Mouse (Mus musculus): ENCODE measurements around the gene Klk1b9. TPM values are rescaled to one million over a fixed set of nuclear protein-coding genes. Genes with fewer than 3 reads are reported as not detected.

The Klk1b9 gene
- polyA plus RNA-seq, 2 experiments, result not detected

- Histone ChIP-seq H3K4me3 (replicated peaks; ENCODE audit: low read length) (no peak overlapping the region), H3K9ac (ENCODE audit: low read depth, low read length, severe bottlenecking) (no peak overlapping the region), H3K4me2 (replicated peaks; ENCODE audit: low read depth, low read length, severe bottlenecking) (no peak overlapping the region), H3K27ac (replicated peaks; ENCODE audit: low read depth, low read length) (no peak overlapping the region), H3K9me3 (ENCODE audit: control insufficient read depth, low read length) (no peaks in the 10 kb centered on the region), H3K27me3 (ENCODE audit: control insufficient read depth, insufficient read depth, low read length) (no peaks in the 10 kb centered on the region), H3K4me1 (ENCODE audit: control insufficient read depth, insufficient read depth, low read length) (no peaks in the 10 kb centered on the region), H3K36me3 (ENCODE audit: control insufficient read depth, insufficient read depth, low read length) (no peaks in the 10 kb centered on the region)
- no peak for ATAC-seq (ENCODE audit: low FRiP score, low read depth)
- no peak for DNase-seq (ENCODE audit: low spot score)
- TF ChIP-seq POLR2A (IDR thresholded peaks at IDR 0.05; ENCODE audit: borderline replicate concordance, extremely low read depth, insufficient read depth, insufficient read length), result no peak
- 80% methylated on average over 3 of the region's 3 CpGs for WGBS
Measured at GRCm38 (mm10) chr7:43944727-43945264, 31.1 kb upstream of the Klk1b9 start.

GRCm38 (mm10) chr7:43950364-43950763 lies 25.5 kb upstream of the Klk1b9 start, which contains the start of gene Klk1b8:
Gene Klk1b8, plus strand, starts transcription at chr7:43950664.
- 64% methylated on average over 2 of the region's 2 CpGs for WGBS
- Histone ChIP-seq H3K36me3 (ENCODE audit: control insufficient read depth, insufficient read depth, low read length) (no peaks in the 10 kb centered on the region), H3K4me3 (replicated peaks; ENCODE audit: low read length) (no peak within 1 kb of the TSS), H3K4me1 (ENCODE audit: control insufficient read depth, insufficient read depth, low read length) (no peaks in the 10 kb centered on the region), H3K27me3 (ENCODE audit: control insufficient read depth, insufficient read depth, low read length) (no peaks in the 10 kb centered on the region), H3K27ac (replicated peaks; ENCODE audit: low read depth, low read length) (no peak within 1 kb of the TSS), H3K9ac (ENCODE audit: low read depth, low read length, severe bottlenecking) (no peak within 1 kb of the TSS), H3K4me2 (replicated peaks; ENCODE audit: low read depth, low read length, severe bottlenecking) (no peak within 1 kb of the TSS), H3K9me3 (ENCODE audit: control insufficient read depth, low read length) (no peaks in the 10 kb centered on the region)
- ATAC-seq (ENCODE audit: low FRiP score, low read depth) (no peak), DNase-seq (ENCODE audit: low spot score) (no peak)
- TF ChIP-seq POLR2A (IDR thresholded peaks at IDR 0.05; ENCODE audit: borderline replicate concordance, extremely low read depth, insufficient read depth, insufficient read length), result no peak

- DNase-seq (ENCODE audit: low spot score) (no peak), ATAC-seq (ENCODE audit: low FRiP score, low read depth) (no peak)
- TF ChIP-seq POLR2A (IDR thresholded peaks at IDR 0.05; ENCODE audit: borderline replicate concordance, extremely low read depth, insufficient read depth, insufficient read length), result no peak
- H3K27me3 ChIP-seq (ENCODE audit: control insufficient read depth, insufficient read depth, low read length), result no peaks in the 10 kb centered on the region
- no peaks in the 10 kb centered on the region for H3K9me3 ChIP-seq (ENCODE audit: control insufficient read depth, low read length)
- WGBS, result 65% methylated on average over 4 of the region's 4 CpGs
- H3K4me1 ChIP-seq (ENCODE audit: control insufficient read depth, insufficient read depth, low read length), result no peaks in the 10 kb centered on the region
- H3K27ac ChIP-seq (replicated peaks; ENCODE audit: low read depth, low read length), result no peak overlapping the region
- no peaks in the 10 kb centered on the region for H3K36me3 ChIP-seq (ENCODE audit: control insufficient read depth, insufficient read depth, low read length)
- H3K9ac ChIP-seq (ENCODE audit: low read depth, low read length, severe bottlenecking), result no peak overlapping the region
- H3K4me3 ChIP-seq (replicated peaks; ENCODE audit: low read length), result no peak overlapping the region
- no peak overlapping the region for H3K4me2 ChIP-seq (replicated peaks; ENCODE audit: low read depth, low read length, severe bottlenecking)
Measured at GRCm38 (mm10) chr7:43952703-43953102, 23.2 kb upstream of the Klk1b9 start.

GRCm38 (mm10) chr7:43966451-43966850 lies 9.4 kb upstream of the Klk1b9 start, which contains the start of gene Klk1b1:
Gene Klk1b1, plus strand, starts transcription at chr7:43966751.
- Histone ChIP-seq H3K4me2 (replicated peaks; ENCODE audit: low read depth, low read length, severe bottlenecking) (no peak within 1 kb of the TSS), H3K27me3 (ENCODE audit: control insufficient read depth, insufficient read depth, low read length) (no peaks in the 10 kb centered on the region), H3K9me3 (ENCODE audit: control insufficient read depth, low read length) (no peaks in the 10 kb centered on the region), H3K4me1 (ENCODE audit: control insufficient read depth, insufficient read depth, low read length) (no peaks in the 10 kb centered on the region), H3K9ac (ENCODE audit: low read depth, low read length, severe bottlenecking) (no peak within 1 kb of the TSS), H3K36me3 (ENCODE audit: control insufficient read depth, insufficient read depth, low read length) (no peaks in the 10 kb centered on the region), H3K27ac (replicated peaks; ENCODE audit: low read depth, low read length) (no peak within 1 kb of the TSS), H3K4me3 (replicated peaks; ENCODE audit: low read length) (no peak within 1 kb of the TSS)
- no peak for DNase-seq (ENCODE audit: low spot score)
- no peak for ATAC-seq (ENCODE audit: low FRiP score, low read depth)
- TF ChIP-seq POLR2A (IDR thresholded peaks at IDR 0.05; ENCODE audit: borderline replicate concordance, extremely low read depth, insufficient read depth, insufficient read length), result no peak
- WGBS, result 70% methylated on average over 3 of the region's 3 CpGs

- no peak overlapping the region for H3K9ac ChIP-seq (ENCODE audit: low read depth, low read length, severe bottlenecking)
- ATAC-seq (ENCODE audit: low FRiP score, low read depth), result no peak
- no peak overlapping the region for H3K4me2 ChIP-seq (replicated peaks; ENCODE audit: low read depth, low read length, severe bottlenecking)
- no peak overlapping the region for H3K4me3 ChIP-seq (replicated peaks; ENCODE audit: low read length)
- DNase-seq (ENCODE audit: low spot score), result no peak
- no peaks in the 10 kb centered on the region for H3K27me3 ChIP-seq (ENCODE audit: control insufficient read depth, insufficient read depth, low read length)
- H3K9me3 ChIP-seq (ENCODE audit: control insufficient read depth, low read length), result no peaks in the 10 kb centered on the region
- no peak overlapping the region for H3K27ac ChIP-seq (replicated peaks; ENCODE audit: low read depth, low read length)
- no peaks in the 10 kb centered on the region for H3K4me1 ChIP-seq (ENCODE audit: control insufficient read depth, insufficient read depth, low read length)
- no peaks in the 10 kb centered on the region for H3K36me3 ChIP-seq (ENCODE audit: control insufficient read depth, insufficient read depth, low read length)
- TF ChIP-seq POLR2A (IDR thresholded peaks at IDR 0.05; ENCODE audit: borderline replicate concordance, extremely low read depth, insufficient read depth, insufficient read length), result no peak
- 75% methylated on average over 3 of the region's 3 CpGs for whole genome bisulfite sequencing
Measured at GRCm38 (mm10) chr7:43967058-43967457, 8.8 kb upstream of the Klk1b9 start.

Measured in limb, embryonic 14.5 days (tissue).